Mouse (Mus musculus) megakaryocyte, embryonic 14.5 days (primary cell): ENCODE measurements around the gene Olfr809. TPM values are rescaled to one million over a fixed set of nuclear protein-coding genes. Genes with fewer than 3 reads are reported as not detected.

Experiments
- H3K27me3 ChIP-seq: replicated peaks from 2 replicates; pipeline ENCODE3; 2012; ENCODE audit warnings: inconsistent platforms
- H3K36me3 ChIP-seq: replicated peaks from 2 replicates; pipeline ENCODE3; 2012; ENCODE audit warnings: low read length, inconsistent platforms, mixed read lengths
- H3K4me1 ChIP-seq: 2 replicates; pipeline ENCODE4 v1.6.1; 2012; ENCODE audit warnings: inconsistent platforms
- H3K4me3 ChIP-seq: replicated peaks from 2 replicates; pipeline ENCODE3; 2012; ENCODE audit warnings: moderate library complexity, mild to moderate bottlenecking, inconsistent platforms
- H3K9me3 ChIP-seq: 2 replicates; pipeline ENCODE4 v1.6.1; 2012; ENCODE audit warnings: inconsistent platforms
- FLI1 ChIP-seq: IDR thresholded peaks from 2 replicates; pipeline ENCODE4 v1.6.1; 2012; ENCODE audit warnings: low read length, inconsistent platforms, mixed read lengths
- GATA1 ChIP-seq: IDR thresholded peaks from 3 replicates; pipeline ENCODE4 v1.6.1; 2012; ENCODE audit warnings: mixed read lengths, low read length, inconsistent platforms, borderline replicate concordance
- polyA plus RNA-seq: library from polyadenylated mRNA; stranded (reverse); fragments of >175 nt; gene quantifications from 2 replicates; pipeline ENCODE4 v1.2.3, GENCODE M21; 2012; ENCODE audit warnings: low replicate concordance; ENCODE audit not compliant: insufficient read depth

Olfr809 gene
- 0.07 TPM in 1 of 2 replicates, not detected in the other for polyA plus RNA-seq

- no peaks in the 10 kb centered on the region for H3K9me3 ChIP-seq
- no peaks in the 10 kb centered on the region for H3K27me3 ChIP-seq
- H3K4me1 ChIP-seq: no peaks in the 10 kb centered on the region
- no peak for TF ChIP-seq FLI1
- no peak for TF ChIP-seq GATA1
- H3K36me3 ChIP-seq: no peaks in the 10 kb centered on the region
- H3K4me3 ChIP-seq: no peak within 1 kb of the TSS
Measured at GRCm38 (mm10) chr10:129774338-129774737, at the start of gene Olfr809. Gene Olfr809, plus strand, starts transcription at chr10:129774638.

- Histone ChIP-seq H3K27me3 (no peaks in the 10 kb centered on the region), H3K4me3 (no peak within 1 kb of the TSS), H3K36me3 (no peaks in the 10 kb centered on the region), H3K4me1 (no peaks in the 10 kb centered on the region), H3K9me3 (no peaks in the 10 kb centered on the region)
- TF ChIP-seq FLI1 (no peak), GATA1 (no peak)
Measured at GRCm38 (mm10) chr10:129729275-129729674, 45.2 kb upstream of the Olfr809 start, which contains the start of gene Olfr805. Gene Olfr805, minus strand, starts transcription at chr10:129729375.

- Histone ChIP-seq H3K36me3 (no peaks in the 10 kb centered on the region), H3K4me3 (no peak within 1 kb of the TSS), H3K4me1 (no peaks in the 10 kb centered on the region), H3K9me3 (peaks cover 3% of the 10 kb centered on the region; the same call in 1 of the 2 replicates), H3K27me3 (no peaks in the 10 kb centered on the region)
- no peak for TF ChIP-seq FLI1
- no peak for TF ChIP-seq GATA1
Measured at GRCm38 (mm10) chr10:129741821-129742220, 32.6 kb upstream of the Olfr809 start, which contains the start of gene Olfr806. Gene Olfr806, minus strand, starts transcription at chr10:129741921.

GRCm38 (mm10) chr10:129757693-129758092 lies 16.7 kb upstream of the Olfr809 start, which contains the start of gene Olfr807:
Gene Olfr807, minus strand, starts transcription at chr10:129757793.
- TF ChIP-seq GATA1 (no peak), FLI1 (no peak)

GRCm38 (mm10) chr10:129765182-129765581 lies 9.3 kb upstream of the Olfr809 start, which contains the start of gene Olfr808:
Gene Olfr808, plus strand, starts transcription at chr10:129765482.
- Histone ChIP-seq H3K36me3 (no peaks in the 10 kb centered on the region), H3K4me1 (no peaks in the 10 kb centered on the region)
- no peak for TF ChIP-seq GATA1
- TF ChIP-seq FLI1: no peak

More at GRCm38 (mm10) chr10:129757693-129758092, 16.7 kb upstream of the Olfr809 start, which contains the start of gene Olfr807:
- Histone ChIP-seq H3K27me3 (no peaks in the 10 kb centered on the region), H3K36me3 (no peaks in the 10 kb centered on the region), H3K4me1 (no peaks in the 10 kb centered on the region), H3K4me3 (no peak within 1 kb of the TSS), H3K9me3 (no peaks in the 10 kb centered on the region)

GRCm38 (mm10) chr10:129778123-129778522 lies 3.7 kb downstream of the Olfr809 start:
- Histone ChIP-seq H3K4me1 (no peaks in the 10 kb centered on the region), H3K27me3 (no peaks in the 10 kb centered on the region), H3K9me3 (no peaks in the 10 kb centered on the region), H3K4me3 (no peak overlapping the region), H3K36me3 (no peaks in the 10 kb centered on the region)
- TF ChIP-seq FLI1 (no peak), GATA1 (no peak)

More at GRCm38 (mm10) chr10:129765182-129765581, 9.3 kb upstream of the Olfr809 start, which contains the start of gene Olfr808:
- H3K9me3 ChIP-seq: no peaks in the 10 kb centered on the region
- H3K27me3 ChIP-seq: no peaks in the 10 kb centered on the region
- H3K4me3 ChIP-seq: no peak within 1 kb of the TSS

GRCm38 (mm10) chr10:129794817-129795216 lies 20.4 kb downstream of the Olfr809 start, which contains the start of gene Olfr810:
Gene Olfr810, minus strand, starts transcription at chr10:129794917.
- no peaks in the 10 kb centered on the region for H3K4me1 ChIP-seq
- no peak for TF ChIP-seq FLI1
- no peak within 1 kb of the TSS for H3K4me3 ChIP-seq
- no peaks in the 10 kb centered on the region for H3K9me3 ChIP-seq
- H3K27me3 ChIP-seq: no peaks in the 10 kb centered on the region
- no peaks in the 10 kb centered on the region for H3K36me3 ChIP-seq

GRCm38 (mm10) chr10:129804296-129804695 lies 29.9 kb downstream of the Olfr809 start, which contains the start of gene Olfr811:
Gene Olfr811, minus strand, starts transcription at chr10:129804396.
- TF ChIP-seq FLI1 (no peak), GATA1 (no peak)
- Histone ChIP-seq H3K9me3 (0 out of 2 replicates have a peak, but pooled peaks cover 3% of the 10 kb centered on the region), H3K4me3 (no peak within 1 kb of the TSS), H3K27me3 (no peaks in the 10 kb centered on the region), H3K4me1 (no peaks in the 10 kb centered on the region), H3K36me3 (no peaks in the 10 kb centered on the region)

Other genes with a start within 250 kb of the Olfr809 start
- gene Olfr792, start 235.5 kb upstream of the Olfr809 start, polyA plus RNA-seq: not detected in 2 replicates
- gene Olfr794, start 207.0 kb upstream of the Olfr809 start, polyA plus RNA-seq: not detected in 2 replicates
- gene Olfr796, start 162.1 kb upstream of the Olfr809 start, polyA plus RNA-seq: not detected in 2 replicates
- 0.76 TPM in 1 of 2 replicates, not detected in the other for gene Olfr798, start 146.7 kb upstream of the Olfr809 start, polyA plus RNA-seq
- not detected in 2 replicates for gene Olfr799, start 137.2 kb upstream of the Olfr809 start, polyA plus RNA-seq
- not detected in 2 replicates for gene Olfr800, start 116.9 kb upstream of the Olfr809 start, polyA plus RNA-seq
- gene Olfr801, start 100.8 kb upstream of the Olfr809 start, polyA plus RNA-seq: not detected in 2 replicates
- gene Olfr802, start 86.5 kb upstream of the Olfr809 start, polyA plus RNA-seq: not detected in 2 replicates
- 8.7 TPM in 1 of 2 replicates, not detected in the other for gene Olfr803, start 80.4 kb upstream of the Olfr809 start, polyA plus RNA-seq
- gene Olfr804, start 71.4 kb upstream of the Olfr809 start, polyA plus RNA-seq: not detected in 2 replicates
- gene Olfr805, start 45.3 kb upstream of the Olfr809 start, polyA plus RNA-seq: not detected in 2 replicates
- not detected in 2 replicates for gene Olfr806, start 32.7 kb upstream of the Olfr809 start, polyA plus RNA-seq
- gene Olfr807, start 16.8 kb upstream of the Olfr809 start, polyA plus RNA-seq: not detected in 2 replicates
- not detected in 2 replicates for gene Olfr808, start 9.2 kb upstream of the Olfr809 start, polyA plus RNA-seq
- gene Olfr810, start 20.3 kb downstream of the Olfr809 start, polyA plus RNA-seq: not detected in 2 replicates
- not detected in 2 replicates for gene Olfr811, start 29.8 kb downstream of the Olfr809 start, polyA plus RNA-seq
- gene Olfr812, start 71.5 kb downstream of the Olfr809 start, polyA plus RNA-seq: not detected in 2 replicates
- gene Olfr813, start 80.7 kb downstream of the Olfr809 start, polyA plus RNA-seq: not detected in 2 replicates
- 0.03 TPM in 1 of 2 replicates, not detected in the other for gene Olfr814, start 105.2 kb downstream of the Olfr809 start, polyA plus RNA-seq
- gene Olfr815, start 131.2 kb downstream of the Olfr809 start, polyA plus RNA-seq: not detected in 2 replicates
- gene Olfr816, start 141.0 kb downstream of the Olfr809 start, polyA plus RNA-seq: not detected in 2 replicates
- not detected in 2 replicates for gene Olfr818, start 174.5 kb downstream of the Olfr809 start, polyA plus RNA-seq
- not detected in 2 replicates for gene Olfr819, start 192.6 kb downstream of the Olfr809 start, polyA plus RNA-seq
- not detected in 2 replicates for gene Olfr247, start 201.5 kb downstream of the Olfr809 start, polyA plus RNA-seq
- gene Gm10310, start 210.4 kb downstream of the Olfr809 start, polyA plus RNA-seq: not detected in 2 replicates
- not detected in 2 replicates for gene Olfr820, start 238.0 kb downstream of the Olfr809 start, polyA plus RNA-seq